Mouse (Mus musculus) heart, postnatal 25 days (tissue): ENCODE measurements around the gene Padi6. TPM values are rescaled to one million over a fixed set of nuclear protein-coding genes. Genes with fewer than 3 reads are reported as not detected.

Experiments used
- DNase-seq: peaks from one replicate; pipeline ENCODE4 v3.0.0; 2022; ENCODE audit warnings: low spot score
- intact Hi-C: fragments of 180-260 bp; cut with DNase I; formaldehyde crosslinking; loops from one replicate; pipeline ENCODE4 v1.15.1; 2025
- microRNA-seq: library from miRNA; unstranded; fragments of <30 nt; microRNA quantifications from one replicate; pipeline ENCODE4 v1.2.0, GENCODE M21; 2022
- total RNA-seq, 2 experiments: library from RNA; stranded (reverse); gene quantifications; 2 replicates each; pipeline ENCODE4 v1.2.3; 2021

Gene Padi6
- total RNA-seq, 2 experiments from 2014 or later: not detected

DNA sequence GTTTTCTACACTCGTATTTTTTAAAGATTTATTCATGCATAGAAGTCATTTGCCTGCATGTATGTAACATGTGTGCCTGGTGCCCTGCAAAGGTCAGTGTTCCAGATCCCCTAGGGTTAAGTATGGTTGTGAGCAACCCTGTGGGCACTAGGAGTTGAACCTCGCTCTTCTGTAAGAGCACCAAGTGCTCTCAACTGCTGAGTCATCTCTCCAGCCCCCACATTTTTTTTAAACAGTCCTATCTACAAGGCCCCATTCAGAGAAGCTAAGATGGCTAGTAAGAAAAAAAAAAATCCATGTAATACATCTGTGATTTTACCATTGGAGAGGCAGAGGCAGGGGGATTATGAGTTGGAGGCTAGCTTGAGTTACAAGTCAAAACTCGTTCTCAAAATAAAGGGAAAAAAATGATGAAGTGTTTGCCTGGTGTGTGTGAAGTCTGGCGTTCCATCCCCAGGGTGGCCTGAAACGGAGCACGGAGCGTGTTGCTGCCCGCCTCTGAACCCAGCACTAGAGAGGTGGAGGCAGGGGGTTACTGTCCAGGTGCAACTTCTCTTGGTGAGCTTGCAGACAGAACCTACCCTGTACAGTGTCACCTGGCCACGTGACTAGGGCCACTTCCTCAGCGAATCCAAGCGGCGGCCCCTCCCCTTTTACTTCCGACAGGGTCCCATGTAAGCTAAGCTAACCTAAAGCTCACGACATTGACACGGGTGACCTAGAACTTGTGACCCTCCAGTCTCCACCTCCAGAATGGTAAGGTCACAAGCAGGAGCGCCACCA lies 52.4 kb downstream of the Padi6 start:
- intact Hi-C loops: no loop called here
- DNase-seq: no peak

DNA sequence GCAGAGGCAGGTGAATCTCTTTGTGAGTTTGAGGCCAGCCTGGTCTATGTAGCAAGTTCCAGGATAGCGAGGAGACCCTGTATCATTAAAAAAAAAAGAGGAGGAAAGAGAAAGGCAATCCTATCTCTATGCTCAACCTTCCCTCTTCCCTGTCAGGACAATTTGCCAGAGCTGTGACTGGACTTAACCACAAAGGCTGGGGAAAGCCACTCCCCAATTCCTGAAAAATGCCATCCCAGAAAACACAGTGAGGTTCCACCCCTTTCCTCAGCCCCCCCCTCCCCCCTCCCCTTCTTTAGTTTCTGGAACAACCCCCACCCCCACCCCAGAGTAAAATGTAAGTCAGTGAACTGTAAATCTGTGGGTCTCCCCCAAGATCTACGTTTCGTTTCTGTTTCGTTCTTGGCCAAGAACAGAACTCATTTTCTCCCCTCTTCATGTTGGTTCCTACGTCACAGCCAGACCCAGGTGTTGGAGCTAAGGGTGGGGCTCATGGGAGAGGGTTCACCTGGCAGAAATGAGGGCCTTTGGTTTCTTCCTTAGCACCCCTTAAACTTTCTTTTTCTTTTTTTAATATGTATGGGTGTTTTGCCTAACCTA lies 53.5 kb downstream of the Padi6 start:
- intact Hi-C loops: no loop called here

GRCm38 (mm10) chr4:140688044-140688825 lies 54.2 kb downstream of the Padi6 start:
- intact Hi-C loops: no loop called here
- no peak for DNase-seq

More for the DNA sequence above, 53.5 kb downstream of the Padi6 start:
- no peak for DNase-seq

GRCm38 (mm10) chr4:140684881-140685303 lies 57.6 kb downstream of the Padi6 start:
- intact Hi-C loops: no loop called here
- DNase-seq: no peak

DNA sequence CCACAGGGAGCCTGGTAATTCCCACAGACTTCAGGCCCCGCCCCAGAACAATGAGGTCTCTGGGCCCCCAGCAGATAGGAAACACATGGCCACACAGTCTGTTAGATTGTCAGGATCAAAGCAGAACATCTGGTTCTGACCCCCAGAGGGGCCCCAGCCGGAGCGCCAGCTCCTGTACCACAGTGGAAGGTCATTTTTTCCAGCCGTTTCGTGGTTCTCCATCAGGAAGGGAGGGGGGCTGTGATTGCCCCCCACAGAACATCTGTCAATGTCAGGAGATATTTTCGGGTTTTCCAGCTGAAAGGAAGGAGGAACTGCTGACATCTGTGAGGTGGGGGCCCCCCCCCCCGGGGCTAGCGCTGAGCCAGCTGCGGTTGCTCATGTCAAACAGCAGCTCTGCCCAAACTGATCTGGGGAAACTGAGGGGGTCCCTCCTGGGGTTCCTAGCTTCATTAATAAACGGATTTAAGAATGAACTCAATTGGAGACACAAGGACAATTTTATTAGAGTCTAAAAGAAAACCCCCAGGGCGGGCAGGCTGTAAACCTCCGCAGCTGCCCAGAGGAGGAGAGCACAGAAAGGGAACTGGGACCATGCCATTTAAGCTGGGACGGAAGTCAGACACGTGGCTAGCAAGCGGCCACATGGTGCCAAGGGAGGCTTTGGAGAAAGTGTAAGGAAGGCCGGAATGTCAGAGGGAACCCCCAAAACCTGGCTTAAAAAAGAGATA lies 58.1 kb downstream of the Padi6 start:
- intact Hi-C loops: no loop called here
- DNase-seq: peak; percentile 51

DNA sequence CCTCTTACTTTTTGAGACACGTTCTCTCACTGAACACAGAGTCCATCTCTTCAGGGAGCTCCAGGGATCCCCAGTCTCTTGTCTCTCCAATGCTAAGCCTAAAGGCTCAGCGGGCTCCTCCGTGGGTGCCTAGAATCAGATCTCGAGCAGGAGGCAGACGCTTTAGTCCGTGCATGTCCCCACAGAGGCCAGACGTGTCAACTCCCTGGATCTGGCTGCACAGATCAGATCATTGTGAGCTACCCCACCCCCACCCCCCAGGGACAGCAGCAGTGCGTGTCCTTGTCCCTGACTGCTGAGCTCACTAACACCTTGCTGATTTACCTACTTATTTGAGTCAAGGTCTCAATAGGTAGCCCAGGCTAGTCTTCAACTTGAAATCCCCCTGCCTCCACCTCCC lies 58.8 kb downstream of the Padi6 start:
- DNase-seq: no peak

DNA sequence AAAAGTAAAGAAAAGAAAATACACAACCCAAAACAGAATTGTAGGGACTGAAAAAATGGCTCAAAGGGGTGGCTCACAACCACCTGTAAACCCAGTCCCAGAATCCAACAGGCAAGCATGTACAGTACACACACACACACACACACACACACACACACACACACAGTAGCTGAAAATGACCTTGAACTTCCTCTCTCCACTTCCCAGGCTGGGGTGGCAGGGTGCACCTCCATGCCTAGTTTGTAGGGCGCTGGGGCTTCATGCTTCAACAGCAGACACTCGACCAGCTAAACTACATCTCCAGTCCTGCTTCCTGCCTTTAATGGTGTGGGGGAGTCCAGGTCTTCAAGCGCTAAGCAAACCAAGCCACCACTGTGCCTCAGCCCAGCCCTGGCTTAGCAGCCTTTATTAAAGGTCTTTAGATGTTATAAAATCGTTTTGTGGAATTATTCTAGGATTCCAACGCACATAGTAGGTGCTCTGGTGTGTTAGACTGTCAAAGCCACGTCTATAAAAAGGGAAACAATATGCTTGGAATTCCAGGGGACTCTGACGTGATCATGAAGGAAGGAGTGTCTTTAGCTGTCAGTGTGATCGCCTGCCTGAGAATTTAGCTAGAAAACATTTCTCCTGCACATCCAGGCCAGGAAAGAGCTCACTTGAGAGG lies 61.6 kb downstream of the Padi6 start:
- DNase-seq: no peak
- intact Hi-C loops: loop anchor here (2.0 kb wide), 1 partner anchor 20 kb away; the partner anchor contains the start of gene Rcc2

More for the DNA sequence above, 58.8 kb downstream of the Padi6 start:
- intact Hi-C loops: no loop called here

DNA sequence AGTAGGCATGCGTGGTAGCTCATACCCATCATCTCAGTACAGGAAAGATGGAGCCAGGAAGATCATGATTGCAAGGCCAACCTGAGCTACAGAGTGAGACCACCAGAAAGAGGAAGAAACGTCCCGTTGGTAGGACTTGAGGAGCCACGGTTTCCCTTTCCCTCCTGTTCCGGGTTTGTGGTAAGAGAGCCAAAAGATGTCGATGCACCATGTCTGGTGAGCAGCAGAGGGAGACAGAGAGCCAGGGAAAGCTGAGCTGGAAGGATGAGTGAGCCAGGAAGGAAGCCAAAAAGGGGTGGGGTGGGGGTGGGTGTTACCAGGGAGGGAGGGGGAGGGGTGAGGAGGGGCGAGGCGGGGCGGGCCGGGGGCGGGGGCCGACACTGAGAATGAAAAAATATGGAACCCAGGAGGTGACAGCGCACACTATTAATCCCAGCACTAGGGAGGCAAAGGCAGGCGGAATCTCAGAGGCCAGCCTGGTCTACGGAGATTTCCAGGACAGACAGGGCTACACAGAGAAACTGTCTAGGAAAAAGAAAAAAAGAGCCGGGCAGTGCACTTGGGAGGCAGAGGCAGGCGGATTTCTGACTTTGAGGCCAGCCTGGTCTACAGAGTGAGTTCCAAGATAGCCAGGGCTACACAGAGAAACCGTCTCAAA lies 62.6 kb downstream of the Padi6 start:
- intact Hi-C loops: loop anchor here (1.0 to 10.0 kb wide), 4 partner anchors 21 to 425 kb away; partner anchors contain the start of gene Rcc2
- DNase-seq: peak; percentile 52

- DNase-seq: no peak
- intact Hi-C loops: loop anchor here (1.0 to 10.0 kb wide), 3 partner anchors 34 to 424 kb away; no protein-coding TSS in a partner anchor
Measured at GRCm38 (mm10) chr4:140679038-140679437, 63.4 kb downstream of the Padi6 start.

Small RNA genes within 50 kb of the gene (microRNA-seq; reads per million reads assigned to microRNA genes)
- gene Gm23045 (not detected), gene Gm25951 (not detected)

Other genes with a start within 250 kb of the Padi6 start
- 10 to 100 TPM; 62.4 to 63.9 TPM for gene Arhgef10l, start 76.6 kb downstream of the Padi6 start, total RNA-seq
- 10 to 100 TPM; 15.0 to 15.3 TPM for gene Rcc2, start 42.1 kb downstream of the Padi6 start, total RNA-seq
- gene Padi4, start 31.6 kb upstream of the Padi6 start, total RNA-seq: under 1 TPM; 0.73 to 0.98 TPM
- gene Padi3, start 68.0 kb upstream of the Padi6 start, total RNA-seq: under 1 TPM in 1 of 2 experiments, not detected in 1; 0.20 TPM
- gene Padi1, start 103.1 kb upstream of the Padi6 start, total RNA-seq: not detected
- gene Padi2, start 163.7 kb upstream of the Padi6 start, total RNA-seq: under 1 TPM; 0.42 to 0.81 TPM
- 1,000 to 10,000 TPM; 1,213 to 1,269 TPM for gene Sdhb, start 218.6 kb upstream of the Padi6 start, total RNA-seq
- 10 to 100 TPM; 16.5 to 19.4 TPM for gene Atp13a2, start 244.2 kb upstream of the Padi6 start, total RNA-seq